In the genomic region with DNA sequence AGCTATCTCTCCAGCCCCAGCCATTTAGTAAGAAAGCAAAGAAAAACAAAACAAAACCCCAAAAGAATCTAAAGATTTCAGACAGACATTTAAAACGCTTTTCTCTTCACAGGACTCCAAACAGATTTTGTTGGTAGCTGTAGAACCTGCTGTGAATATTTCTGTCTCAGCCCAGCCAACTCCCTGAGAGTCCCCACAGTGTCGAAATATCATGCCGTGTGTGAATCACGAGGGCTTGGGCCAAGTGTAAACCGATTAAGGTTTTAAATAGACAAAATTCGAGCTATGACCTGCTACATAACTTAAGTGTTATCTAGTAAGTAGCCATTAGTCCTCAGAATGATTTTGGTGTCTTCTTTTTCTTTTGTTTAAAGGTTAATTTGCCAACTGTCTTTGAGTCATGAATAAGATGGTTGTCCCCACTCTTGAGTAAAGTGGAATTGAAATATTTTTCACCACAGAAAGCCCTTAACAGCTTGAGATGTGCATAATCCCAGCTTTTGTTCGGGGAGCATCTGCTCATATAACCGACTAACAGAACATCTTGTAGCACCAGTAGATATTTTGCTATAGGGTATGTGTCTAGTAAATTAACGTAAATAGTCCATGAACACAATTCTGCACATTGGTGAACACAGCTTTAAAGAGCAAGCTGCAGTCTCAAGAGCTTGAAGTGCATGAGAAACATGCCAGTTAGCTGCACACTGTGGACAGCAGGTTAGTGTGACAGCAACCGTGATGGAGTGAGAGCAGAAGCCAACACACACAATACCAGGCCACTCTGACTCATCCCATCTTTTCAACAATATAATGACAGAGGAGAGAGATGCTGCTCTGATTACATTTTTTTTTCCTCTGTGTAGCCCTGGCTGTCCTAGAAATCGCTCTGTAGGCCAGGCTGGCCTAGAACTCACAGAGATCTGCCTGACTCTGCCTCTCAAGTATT, we compare ENCODE assay signal across 27 mouse cellular contexts. TPM values are rescaled to one million over a fixed set of nuclear protein-coding genes. Genes with fewer than 3 reads are reported as not detected.
DNase-seq lines count a peak whose midpoint lies in the region; ATAC-seq lines count a peak whose summit lies in the region.
"Had no signal": no experiment of that assay in that cellular context is flagged by ENCODE, and none has a peak within 500 bp of the region (broad histone marks: within the 10 kb centered on the region; RNA-seq: fewer than 3 reads in every experiment).

No protein-coding gene starts in this region.

- peak; percentile 16 for DNase-seq in adrenal gland, postnatal 14 days
- no peak for DNase-seq in adrenal gland, postnatal 4 days (ENCODE audit: low spot score in 2 of 2)
- peak; percentile 45 for DNase-seq in heart, adult 11 months
- DNase-seq in heart, postnatal 25 days (ENCODE audit: low spot score), result no peak
- DNase-seq in 3134 (ENCODE audit: extremely low read depth, insufficient read length, low spot score), result peak; percentile 34
- DNase-seq in brain, adult 2 months (ENCODE audit: low read depth, low spot score), result peak; percentile 36
- no peak for DNase-seq in liver, embryonic 11.5 days (ENCODE audit: low spot score)
- DNase-seq: adrenal gland, postnatal 10 days; gastrocnemius, postnatal 10 days; kidney, postnatal 4 days; liver, embryonic 13.5 days; lung, adult 2 months; lung, postnatal 14 days; right cerebral cortex, adult 18-20 months; right cerebral cortex, postnatal 4 days; thymus, postnatal 36 days had no signal

- no peaks in the 10 kb centered on the region for H3K4me1 ChIP-seq in liver, embryonic 11.5 days (replicated peaks; ENCODE audit: control insufficient read depth, insufficient read depth, low read length)
- H3K4me1 ChIP-seq: embryonic facial prominence, embryonic 12.5 days; forebrain, embryonic 13.5 days; hindbrain, embryonic 10.5 days; limb, embryonic 13.5 days; midbrain, embryonic 13.5 days; neural tube, embryonic 13.5 days had no signal

- no peak for ATAC-seq in activated CD4-positive, CD25-positive, alpha-beta regulatory T cell, adult 4 months
- no peak for ATAC-seq in liver, embryonic 11.5 days (replicated peaks; ENCODE audit: low FRiP score)
- ATAC-seq: CD4-positive, CD25-positive, alpha-beta regulatory T cell, adult 4 months; forebrain, embryonic 13.5 days; intestine, postnatal 0 days; midbrain, embryonic 13.5 days had no signal

- H3K9ac ChIP-seq in liver, embryonic 11.5 days (ENCODE audit: low read depth, low read length), result no peak overlapping the region
- H3K9ac ChIP-seq: embryonic facial prominence, embryonic 12.5 days; forebrain, embryonic 13.5 days; kidney, embryonic 15.5 days; limb, embryonic 13.5 days; liver, embryonic 13.5 days; midbrain, embryonic 13.5 days; neural tube, embryonic 13.5 days had no signal

- 73% methylated on average over 11 of the region's 11 CpGs for WGBS in liver, embryonic 11.5 days

- H3K27ac ChIP-seq in liver, embryonic 11.5 days (ENCODE audit: low read depth, low read length), result no peak overlapping the region
- H3K27ac ChIP-seq: embryonic facial prominence, embryonic 12.5 days; forebrain, embryonic 13.5 days; hindbrain, embryonic 10.5 days; kidney, embryonic 15.5 days; limb, embryonic 13.5 days; liver, embryonic 13.5 days; midbrain, embryonic 13.5 days; neural tube, embryonic 13.5 days had no signal

- intact Hi-C loops in heart, postnatal 25 days (cut with DNase I), result loop anchor here (5.0 kb wide), 2 partner anchors 330 to 460 kb away; no protein-coding TSS in a partner anchor

- no peak overlapping the region for H3K4me2 ChIP-seq in liver, embryonic 11.5 days
- H3K4me2 ChIP-seq: embryonic facial prominence, embryonic 12.5 days; forebrain, embryonic 13.5 days; heart, embryonic 11.5 days; kidney, embryonic 15.5 days; limb, embryonic 13.5 days; liver, embryonic 13.5 days; midbrain, embryonic 13.5 days; neural tube, embryonic 13.5 days had no signal

- H3K27me3 ChIP-seq in liver, embryonic 11.5 days (replicated peaks; ENCODE audit: control insufficient read depth, insufficient read depth, low read length), result no peaks in the 10 kb centered on the region
- H3K27me3 ChIP-seq: embryonic facial prominence, embryonic 12.5 days; forebrain, embryonic 13.5 days; kidney, embryonic 15.5 days; limb, embryonic 13.5 days; liver, embryonic 13.5 days; midbrain, embryonic 13.5 days; neural tube, embryonic 13.5 days had no signal

- H3K36me3 ChIP-seq in liver, embryonic 11.5 days (ENCODE audit: control insufficient read depth, insufficient read depth, low read length), result no peaks in the 10 kb centered on the region
- H3K36me3 ChIP-seq: embryonic facial prominence, embryonic 12.5 days; hindbrain, embryonic 10.5 days; kidney, embryonic 15.5 days; limb, embryonic 13.5 days; liver, embryonic 13.5 days; midbrain, embryonic 13.5 days; neural tube, embryonic 13.5 days had no signal

- no peak overlapping the region for H3K4me3 ChIP-seq in liver, embryonic 11.5 days (ENCODE audit: low read depth, low read length)
- H3K4me3 ChIP-seq: embryonic facial prominence, embryonic 12.5 days; forebrain, embryonic 13.5 days; hindbrain, embryonic 10.5 days; kidney, embryonic 15.5 days; limb, embryonic 13.5 days; liver, embryonic 13.5 days; midbrain, embryonic 13.5 days; neural tube, embryonic 13.5 days had no signal

- H3K9me3 ChIP-seq in liver, embryonic 11.5 days (ENCODE audit: control insufficient read depth, low read length), result no peaks in the 10 kb centered on the region
- H3K9me3 ChIP-seq: embryonic facial prominence, embryonic 12.5 days; forebrain, embryonic 13.5 days; hindbrain, embryonic 10.5 days; kidney, embryonic 15.5 days; limb, embryonic 13.5 days; liver, embryonic 13.5 days; midbrain, embryonic 13.5 days; neural tube, embryonic 13.5 days had no signal

RNA-seq across cellular contexts. Expression of a gene that starts 34.6 kb away (rescaled TPM):
- total RNA-seq in adrenal gland, postnatal 14 days (2021), result 91.4 and 116 TPM in 2 replicates
- 100 to 1,000 TPM; 109 to 117 TPM for total RNA-seq in adrenal gland, postnatal 4 days (2021)
- 10 to 100 TPM; 19.0 to 23.4 TPM for total RNA-seq in heart, postnatal 25 days (2021)
- 10 to 100 TPM; 49.5 to 75.2 TPM for polyA plus RNA-seq in activated CD4-positive, CD25-positive, alpha-beta regulatory T cell, adult 4 months (2017; shearing (Covaris generic))
- 107 TPM in 2 replicates for polyA plus RNA-seq in liver, embryonic 11.5 days (2014; fragmentation: Nextera tagmentation; extraction: Ambion mirVana)

Comparison
In these comparisons a context has a peak if more than half of its experiments do, and no peak if none do; other contexts are left out.
1. DNase-seq: peak in adrenal gland, postnatal 14 days (single experiment), heart, adult 11 months (single experiment), 3134 (single experiment) and brain, adult 2 months (single experiment); none in adrenal gland, postnatal 4 days (0 of 2), heart, postnatal 25 days (single experiment) and liver, embryonic 11.5 days (single experiment).